Comparison of ENCODE assay signal across 15 mouse cellular contexts in genomic region chr9:75299342-75299741, GRCm38 (mm10). TPM values are rescaled to one million over a fixed set of nuclear protein-coding genes. Genes with fewer than 3 reads are reported as not detected.
DNase-seq lines count a peak whose midpoint lies in the region; ATAC-seq and TF ChIP-seq lines count a peak whose summit lies in the region.
"Had no signal": no experiment of that assay in that cellular context is flagged by ENCODE, and none has a peak within 500 bp of the region (broad histone marks: within the 10 kb centered on the region; RNA-seq: fewer than 3 reads in every experiment).

No protein-coding gene starts in this region.

- no peak for DNase-seq in cerebellum, adult 2 months
- DNase-seq in cerebellum, adult 9-11 months = no peak
- no peak for DNase-seq in lung, adult 2 months
- DNase-seq in lung, postnatal 4 days = no peak
- peak; percentile 38 for DNase-seq in retina, postnatal 1 day
- DNase-seq in urinary bladder, postnatal 25 days (ENCODE audit: low spot score) = no peak
- DNase-seq: layer of hippocampus, adult 9-11 months had no signal

- peak; percentile 49 for ATAC-seq in activated CD4-positive, CD25-positive, alpha-beta regulatory T cell, adult 4 months
- ATAC-seq in monocyte, adult 5-6 weeks (replicated peaks; ENCODE audit: insufficient number of reproducible peaks, low FRiP score, low TSS enrichment, poor library complexity, severe bottlenecking) = no peak

- WGBS in cerebellum, adult 2 months = 80% methylated on average over 2 of the region's 2 CpGs
- 84% methylated on average over 2 of the region's 2 CpGs for WGBS in lung, adult 2 months

- H3K27me3 ChIP-seq in cerebellum, adult 2 months (ENCODE audit: control insufficient read depth, insufficient read depth, low read length) = no peaks in the 10 kb centered on the region
- H3K27me3 ChIP-seq: embryonic facial prominence, embryonic 15.5 days; liver, embryonic 15.5 days had no signal

- peaks cover 17% of the 10 kb centered on the region for H3K4me1 ChIP-seq in cerebellum, adult 2 months (ENCODE audit: control insufficient read depth, insufficient read depth, low read length)
- no peaks in the 10 kb centered on the region for H3K4me1 ChIP-seq in lung, adult 2 months (ENCODE audit: control insufficient read depth, insufficient read depth, low read length)
- H3K4me1 ChIP-seq: embryonic facial prominence, embryonic 15.5 days; liver, embryonic 15.5 days had no signal

- TF ChIP-seq CTCF in cerebellum, adult 2 months (IDR thresholded peaks at IDR 0.05; ENCODE audit: borderline replicate concordance, insufficient read depth, low read depth, low read length) = peak; percentile 47; the same call in 1 of the 2 replicates
- TF ChIP-seq CTCF in lung, adult 2 months (IDR thresholded peaks at IDR 0.05; ENCODE audit: insufficient read depth, low read length) = peak; percentile 9; the same call in 1 of the 2 replicates

- no peak overlapping the region for H3K27ac ChIP-seq in cerebellum, adult 2 months (ENCODE audit: insufficient read depth, low read length)
- H3K27ac ChIP-seq: embryonic facial prominence, embryonic 15.5 days; liver, embryonic 15.5 days had no signal

- TF ChIP-seq POLR2A in cerebellum, adult 2 months (IDR thresholded peaks at IDR 0.05; ENCODE audit: borderline replicate concordance, insufficient read depth, low read length) = no peak
- no peak for TF ChIP-seq POLR2A in lung, adult 2 months (IDR thresholded peaks at IDR 0.05; ENCODE audit: borderline replicate concordance, extremely low read depth, low read depth, low read length)

- H3K4me3 ChIP-seq in cerebellum, adult 2 months (replicated peaks; ENCODE audit: insufficient read depth, low read depth, low read length) = no peak overlapping the region
- no peak overlapping the region for H3K4me3 ChIP-seq in lung, adult 2 months (replicated peaks; ENCODE audit: extremely low read depth, low read depth, low read length)
- H3K4me3 ChIP-seq: embryonic facial prominence, embryonic 15.5 days; liver, embryonic 15.5 days had no signal

RNA-seq across cellular contexts. Expression of gene Gnb5, which starts 6.7 kb away (rescaled TPM):
- polyA plus RNA-seq in cerebellum, adult 2 months (2012; rRNA removed) = 194 and 215 TPM in 2 replicates
- polyA plus RNA-seq in lung, adult 2 months (2012; rRNA removed) = 12.4 and 15.4 TPM in 2 replicates
- polyA plus RNA-seq in activated CD4-positive, CD25-positive, alpha-beta regulatory T cell, adult 4 months (2017; shearing (Covaris generic)) = 10 to 100 TPM in 1 of 2 experiments, 1 to 10 TPM in 1; 7.4 to 10.3 TPM
- total RNA-seq in monocyte, adult 5-6 weeks (2017) = 2.0 to 5.4 TPM (median 4.1 TPM) in 3 replicates

RNA-seq across cellular contexts. Expression of gene Bcl2l10, which starts 48.2 kb away (rescaled TPM):
- 0.17 and 0.25 TPM in 2 replicates for polyA plus RNA-seq in cerebellum, adult 2 months (2012; rRNA removed)
- 0.09 TPM in 1 of 2 replicates, not detected in the other for polyA plus RNA-seq in lung, adult 2 months (2012; rRNA removed)
- not detected for polyA plus RNA-seq in activated CD4-positive, CD25-positive, alpha-beta regulatory T cell, adult 4 months (2017; shearing (Covaris generic))
- total RNA-seq in monocyte, adult 5-6 weeks (2017) = not detected in 3 replicates
- polyA plus RNA-seq: C2C12; embryonic facial prominence, embryonic 15.5 days; hindbrain, embryonic 11.5 days; liver, embryonic 15.5 days; neural tube, embryonic 11.5 days; small intestine, adult 2 months had no signal

Comparison
In these comparisons a context has a peak if more than half of its experiments do, and no peak if none do; other contexts are left out.
1. RNA of gene Gnb5, which starts 6.7 kb away (polyA plus RNA-seq): 194 to 215 TPM in cerebellum, adult 2 months; 12.4 to 15.4 TPM in lung, adult 2 months and 7.4 to 10.3 TPM in activated CD4-positive, CD25-positive, alpha-beta regulatory T cell, adult 4 months; every median in the first group is over 10 times any median in the second.